Mouse (Mus musculus): Measurements from ENCODE around the gene Fuom.

The Fuom gene

DNA sequence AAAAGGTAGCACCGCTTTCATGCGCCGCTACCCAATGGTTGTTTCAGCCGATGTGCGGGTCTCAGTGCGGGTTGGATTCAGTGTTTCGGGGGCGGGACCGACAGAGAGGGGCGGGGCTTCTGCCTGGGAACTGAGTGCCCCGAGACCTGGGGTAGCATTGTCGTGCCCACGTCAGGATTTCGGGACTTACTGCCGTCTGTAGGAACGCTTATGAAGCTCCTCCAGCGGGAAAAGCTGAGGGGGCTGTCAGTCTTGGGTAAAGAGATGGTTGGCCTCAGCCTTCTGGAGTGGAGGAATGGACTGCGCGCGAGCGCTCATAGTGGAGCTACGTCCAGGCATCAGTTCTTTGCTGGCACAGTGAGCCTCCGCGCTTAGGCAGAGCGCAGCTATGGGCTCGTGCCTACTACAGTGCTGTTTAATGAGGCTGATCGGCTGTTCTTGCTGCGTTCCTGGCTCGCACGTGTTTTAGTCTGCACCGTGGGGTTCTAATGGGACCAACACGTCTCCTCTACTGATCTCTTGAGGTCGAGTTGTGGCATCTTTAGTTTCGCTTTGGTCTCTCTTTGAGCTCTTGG is 53.0 kb downstream of the Fuom start:
- DNase-seq: no peak

DNA sequence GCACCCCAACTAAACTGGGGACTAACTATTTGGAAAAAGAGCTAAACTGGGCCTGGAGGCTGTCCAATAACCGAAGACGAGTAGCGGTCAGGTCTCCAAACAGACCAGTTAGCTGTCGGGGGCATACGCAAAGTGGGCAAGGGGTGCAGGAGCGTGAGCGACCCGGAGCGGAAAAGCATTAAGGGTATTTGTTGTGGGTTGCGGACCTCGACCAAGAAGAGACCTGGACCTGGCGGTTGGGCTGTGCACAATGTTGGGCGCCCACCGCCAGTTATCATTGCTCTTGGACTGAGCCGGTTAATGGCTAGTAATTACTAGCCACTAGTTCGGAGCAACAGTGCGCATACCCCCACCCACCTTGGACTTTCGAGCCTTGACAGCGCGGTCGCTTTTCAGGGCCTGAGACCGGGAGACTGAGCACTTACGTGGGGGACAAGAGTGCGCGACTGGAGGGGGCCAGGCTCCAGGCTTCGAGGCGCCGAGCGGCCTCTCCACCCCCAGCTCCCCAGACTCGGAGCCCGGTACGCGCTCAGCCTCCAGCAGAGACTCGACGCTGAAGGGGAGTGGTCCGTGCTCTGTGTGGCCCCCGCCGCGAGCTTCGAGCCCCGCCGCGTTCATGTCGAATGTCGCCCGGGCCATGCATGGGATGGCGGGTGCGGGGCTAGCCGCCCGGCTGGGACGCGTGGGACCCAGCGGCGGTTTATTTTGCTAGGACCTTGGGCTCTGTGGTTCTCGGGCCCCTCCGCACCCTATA is 53.7 kb downstream of the Fuom start, which contains the start of gene Msx3:
TSS of gene Msx3 (minus strand) at position 729 of the 754 bp plus-strand sequence.
- no peak for DNase-seq

DNA sequence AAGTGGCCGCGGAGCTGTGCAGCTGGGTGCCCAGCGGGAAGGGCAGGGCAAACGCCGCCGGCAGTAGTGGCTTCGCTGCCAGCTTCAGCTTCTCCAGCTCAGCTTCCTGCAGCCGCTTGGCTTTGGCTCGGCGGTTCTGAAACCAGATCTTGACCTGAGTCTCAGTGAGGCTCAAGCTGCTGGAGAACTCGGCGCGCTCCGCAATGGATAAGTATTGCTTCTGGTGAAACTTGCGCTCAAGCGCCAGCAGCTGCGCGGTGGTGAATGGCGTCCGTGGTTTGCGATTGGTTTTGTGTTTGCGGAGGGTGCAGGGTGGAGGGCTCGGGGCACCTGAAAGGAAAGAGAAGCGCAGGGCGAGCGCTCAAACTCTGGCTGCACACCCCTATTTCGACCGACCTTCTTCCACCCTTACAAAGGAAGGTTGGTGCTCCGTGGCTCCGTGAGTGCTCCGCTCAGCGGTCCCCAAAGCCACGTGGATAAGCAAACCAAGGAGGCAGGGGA is 54.4 kb downstream of the Fuom start:
- no peak for DNase-seq
